Mouse (Mus musculus) lung, adult 2 months (tissue): ENCODE data around the gene Myo3b.

Experiments
- CTCF ChIP-seq: fragments of 200-500 bp; IDR thresholded peaks from 2 replicates; pipeline ENCODE4 v1.5.1; 2011; ENCODE audit warnings: mild to moderate bottlenecking, low read length, control low read depth; ENCODE audit not compliant: insufficient read depth
- POLR2A ChIP-seq: fragments of 200-500 bp; IDR thresholded peaks from 2 replicates; pipeline ENCODE4 v1.6.1; 2011; ENCODE audit warnings: low read depth, mild to moderate bottlenecking, control low read depth, low read length, borderline replicate concordance; ENCODE audit errors: extremely low read depth

- no peak for TF ChIP-seq CTCF
- no peak for TF ChIP-seq POLR2A
Measured at GRCm38 (mm10) chr2:70126330-70126729, 87.4 kb downstream of the Myo3b start.
